Mouse (Mus musculus) telencephalon, adult 2 months (tissue): ENCODE results near the gene Serpina3c.
"Not testable (repeated sequence)": the region's sequence is repeated elsewhere in the genome, so short reads cannot be mapped to it uniquely, and the experiment has no call there.

ENCODE experiments used
- DNase-seq: peaks from one replicate; pipeline ENCODE4 v3.0.0-alpha.2; 2011; ENCODE audit warnings: low read depth, low spot score

Serpina3c gene

DNA sequence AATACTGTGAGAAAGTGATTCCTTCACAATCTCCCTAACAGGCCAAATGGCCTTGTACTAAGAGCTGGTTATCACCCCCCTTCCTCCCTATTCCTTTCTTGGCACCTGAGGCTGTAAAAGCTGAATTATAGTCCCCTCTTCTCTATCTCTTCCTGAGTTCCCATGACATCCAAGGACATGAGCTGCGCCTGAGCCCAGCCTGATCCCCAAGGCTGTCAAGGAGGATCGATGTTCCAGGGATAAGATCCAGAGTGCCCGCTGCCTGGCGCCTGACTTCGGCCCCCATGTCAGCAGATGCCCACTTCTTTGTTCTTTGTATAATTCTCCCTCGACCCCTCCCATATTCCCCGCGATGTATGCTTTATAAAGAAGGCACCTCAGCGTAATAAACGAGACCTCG is 41.3 kb downstream of the Serpina3c start, which contains the start of gene Serpina3a:
Gene Serpina3a, plus strand, starts transcription at position 392 of the 400 bp plus-strand sequence.
- not testable (repeated sequence) for DNase-seq

DNA sequence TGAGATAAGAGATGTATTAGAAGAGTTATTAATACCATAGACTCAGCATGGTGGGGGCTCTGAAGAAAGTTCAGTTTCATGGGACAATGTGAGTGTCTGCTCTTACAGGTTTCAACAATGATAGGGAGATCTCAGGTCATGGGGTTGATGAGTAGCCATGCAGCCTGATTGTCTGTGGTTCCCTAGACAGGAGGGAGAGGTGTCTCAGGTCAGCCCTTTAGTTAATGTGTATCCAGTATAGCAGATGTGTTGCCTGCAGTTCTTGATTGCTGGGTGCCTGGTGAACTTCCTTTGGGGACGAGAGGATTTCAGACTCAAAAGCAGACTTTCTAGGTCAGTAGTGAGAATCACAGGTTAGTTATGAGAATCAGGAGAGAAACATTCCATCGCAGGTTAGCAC is 45.2 kb downstream of the Serpina3c start:
- no peak for DNase-seq

DNA sequence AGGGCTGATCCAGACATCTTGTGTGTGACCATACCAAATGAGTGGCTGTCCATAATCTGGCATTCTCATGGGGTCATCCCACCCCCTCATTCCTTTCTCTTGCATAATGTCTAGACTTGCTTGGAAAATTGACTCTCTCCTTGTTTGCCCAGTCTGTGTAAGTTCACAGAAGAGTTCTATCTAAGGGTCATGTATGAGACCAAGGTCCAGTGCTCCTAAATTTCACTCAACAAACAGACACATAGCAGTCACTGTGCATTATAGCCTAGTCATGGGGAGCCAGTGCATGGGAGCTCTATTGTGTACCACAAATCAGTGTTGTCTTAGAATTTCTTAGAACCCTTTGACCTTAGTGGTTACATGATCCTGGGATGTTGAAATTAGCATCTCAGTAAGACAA is 46.8 kb downstream of the Serpina3c start:
- DNase-seq, result no peak

DNA sequence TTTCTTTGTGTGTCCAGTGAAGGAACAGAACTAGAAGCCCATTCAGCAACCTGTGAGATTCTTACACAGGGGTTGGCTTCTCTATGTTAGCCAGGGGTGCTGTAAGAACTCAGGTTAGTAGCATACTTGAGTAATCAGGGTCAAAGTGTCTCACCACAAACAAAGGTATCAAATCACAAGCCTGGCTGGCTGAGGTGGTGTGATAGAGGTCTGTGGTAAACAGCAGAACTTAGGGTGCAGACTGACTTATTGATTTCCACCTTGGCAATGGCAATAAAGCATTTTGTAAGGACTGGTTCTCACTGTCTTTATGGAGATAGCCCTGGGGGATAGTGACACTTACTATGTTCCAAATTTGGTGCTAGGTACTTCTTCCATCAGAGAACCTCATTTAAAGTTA is 47.8 kb downstream of the Serpina3c start:
- DNase-seq, result no peak

DNA sequence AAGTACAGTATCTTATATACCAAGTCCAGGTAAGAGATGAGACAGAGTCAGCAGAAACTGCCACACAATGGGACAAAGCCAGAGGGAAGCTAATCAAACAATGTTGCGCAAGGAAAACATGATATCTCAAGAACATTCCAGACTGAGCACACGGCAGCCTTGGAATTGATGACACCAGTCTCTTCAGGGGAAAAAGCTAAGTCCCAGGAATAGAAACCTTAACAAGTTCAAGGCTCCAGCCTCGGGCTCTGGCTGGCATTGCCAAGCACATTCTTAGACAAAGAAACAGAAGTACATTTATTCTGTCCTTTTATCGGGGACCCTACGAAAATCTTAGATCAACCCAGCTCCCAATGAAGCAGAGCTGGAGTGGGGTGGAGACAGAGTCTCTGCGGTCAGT is 52.9 kb downstream of the Serpina3c start, which contains the start of gene Serpina5:
Gene Serpina5, plus strand, starts transcription at position 346 of the 400 bp plus-strand sequence.
- DNase-seq, result no peak
